Mouse (Mus musculus) bone marrow macrophage, adult 2 months (primary cell): ENCODE measurements around the gene Me3.

Source experiments
- CTCF ChIP-seq: IDR thresholded peaks from 2 replicates; pipeline ENCODE4 v1.5.1; 2012; ENCODE audit warnings: low read depth, mild to moderate bottlenecking, low read length, moderate library complexity
- POLR2A ChIP-seq: IDR thresholded peaks from 2 replicates; pipeline ENCODE4 v1.6.1; 2012; ENCODE audit warnings: mild to moderate bottlenecking, low read depth, low read length, borderline replicate concordance

DNA sequence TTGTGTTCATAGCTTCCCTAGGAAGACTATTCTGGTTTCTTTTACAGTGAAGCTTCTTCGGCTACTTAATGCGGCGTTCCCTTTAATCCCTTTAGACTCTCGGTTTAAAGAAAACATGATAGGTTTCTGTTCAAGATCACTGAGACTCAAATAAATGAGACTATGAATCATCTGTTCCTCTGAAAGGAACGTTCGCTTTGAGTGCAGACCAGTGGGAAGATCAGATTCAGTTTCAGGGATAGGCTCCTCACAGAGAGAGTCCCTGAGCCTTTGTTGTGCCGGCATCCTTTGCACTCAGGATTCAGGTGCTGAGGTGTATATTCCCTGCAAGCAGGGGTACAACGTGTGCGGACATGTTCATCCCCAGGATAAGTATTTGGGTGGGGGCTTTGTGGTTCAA, 25.0 kb downstream of the Me3 start:
- TF ChIP-seq POLR2A (no peak), CTCF (no peak)
